ENCODE assay signal across 7 mouse cellular contexts in the genomic region with DNA sequence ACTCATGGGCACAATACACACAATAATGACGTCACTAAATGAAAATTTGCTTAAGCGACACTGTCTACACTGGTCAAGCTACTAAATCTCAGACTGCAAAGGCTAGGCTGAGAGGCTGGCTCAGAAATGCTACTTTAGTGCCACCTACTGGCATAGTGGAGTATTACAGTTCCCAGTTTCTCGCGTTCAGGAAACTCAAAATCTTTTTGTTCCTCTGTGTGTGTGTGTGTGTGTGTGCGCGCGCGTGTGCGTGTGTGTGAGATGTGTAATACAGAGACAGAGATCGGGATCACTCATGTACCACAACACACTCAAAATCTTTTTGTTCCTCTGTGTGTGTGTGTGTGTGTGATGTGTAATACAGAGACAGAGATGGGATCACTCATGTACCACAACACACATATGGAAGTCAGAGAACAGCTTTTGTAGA. TPM values are rescaled to one million over a fixed set of nuclear protein-coding genes. Genes with fewer than 3 reads are reported as not detected.
DNase-seq lines count a peak whose midpoint lies in the region; ATAC-seq and TF ChIP-seq lines count a peak whose summit lies in the region.

No protein-coding gene starts in this region.

- H3K4me2 ChIP-seq in embryonic facial prominence, embryonic 12.5 days (replicated peaks), result no peak overlapping the region

- no peak overlapping the region for H3K9ac ChIP-seq in embryonic facial prominence, embryonic 12.5 days

- peak; percentile 78 for DNase-seq in ES-CJ7 (ENCODE audit: low read depth, low spot score)
- peak; percentile 65 for DNase-seq in adrenal gland, postnatal 14 days
- DNase-seq in hindbrain, embryonic 10.5 days (ENCODE audit: low spot score), result peak; percentile 64
- DNase-seq in layer of hippocampus, adult 2 months (ENCODE audit: low spot score in 2 of 2), result peak; percentile 50 to 73
- peak; percentile 55 for DNase-seq in right cerebral cortex, postnatal 14 days

- H3K4me3 ChIP-seq in embryonic facial prominence, embryonic 12.5 days, result no peak overlapping the region
- no peak overlapping the region for H3K4me3 ChIP-seq in hindbrain, embryonic 10.5 days
- H3K4me3 ChIP-seq in layer of hippocampus, adult 2 months, result no peak overlapping the region

- no peak overlapping the region for H3K27ac ChIP-seq in embryonic facial prominence, embryonic 12.5 days
- no peak overlapping the region for H3K27ac ChIP-seq in hindbrain, embryonic 10.5 days
- no peak overlapping the region for H3K27ac ChIP-seq in layer of hippocampus, adult 2 months

- peaks cover 14% of the 10 kb centered on the region; the same call in 1 of the 2 replicates for H3K36me3 ChIP-seq in embryonic facial prominence, embryonic 12.5 days
- peaks cover 29% of the 10 kb centered on the region for H3K36me3 ChIP-seq in hindbrain, embryonic 10.5 days

- no peaks in the 10 kb centered on the region for H3K9me3 ChIP-seq in embryonic facial prominence, embryonic 12.5 days
- no peaks in the 10 kb centered on the region for H3K9me3 ChIP-seq in hindbrain, embryonic 10.5 days

- peak; percentile 89 for ATAC-seq in embryonic facial prominence, embryonic 12.5 days (ENCODE audit: insufficient number of reproducible peaks, insufficient read depth, low FRiP score, low TSS enrichment)
- ATAC-seq in megakaryocyte, adult 5-6 weeks (ENCODE audit: poor library complexity, severe bottlenecking), result peak; percentile 88

- no peaks in the 10 kb centered on the region for H3K27me3 ChIP-seq in embryonic facial prominence, embryonic 12.5 days
- H3K27me3 ChIP-seq in hindbrain, embryonic 10.5 days (ENCODE audit: insufficient read depth, poor library complexity, severe bottlenecking), result no peaks in the 10 kb centered on the region

- no peaks in the 10 kb centered on the region for H3K4me1 ChIP-seq in embryonic facial prominence, embryonic 12.5 days
- H3K4me1 ChIP-seq in hindbrain, embryonic 10.5 days (replicated peaks), result no peaks in the 10 kb centered on the region; the same call in 1 of the 2 replicates

- TF ChIP-seq CTCF in layer of hippocampus, adult 2 months (conservative IDR thresholded peaks at IDR 0.05), result peak; percentile 88

- 7% methylated on average over 10 of the region's 10 CpGs for WGBS in embryonic facial prominence, embryonic 12.5 days
- WGBS in hindbrain, embryonic 10.5 days, result 14% methylated on average over 10 of the region's 10 CpGs

RNA-seq across cellular contexts. Expression of a gene that starts 33.5 kb away (rescaled TPM):
- total RNA-seq in adrenal gland, postnatal 14 days (2021), result 48.8 and 49.5 TPM in 2 replicates
- 131 and 140 TPM in 2 replicates for polyA plus RNA-seq in embryonic facial prominence, embryonic 12.5 days (2016; fragmentation: Nextera tagmentation; extraction: Ambion mirVana)
- 136 and 142 TPM in 2 replicates for polyA plus RNA-seq in hindbrain, embryonic 10.5 days (2016; fragmentation: Nextera tagmentation; extraction: Ambion mirVana)
- 10 to 100 TPM; 43.8 to 46.5 TPM for total RNA-seq in layer of hippocampus, adult 2 months (2021)
- total RNA-seq in megakaryocyte, adult 5-6 weeks (2015), result 32.4 and 32.9 TPM in 2 replicates
- total RNA-seq in megakaryocyte, adult 5-6 weeks (2017), result 35.0 and 42.0 TPM in 2 replicates

RNA-seq across cellular contexts. Expression of a gene that starts 34.4 kb away (rescaled TPM):
- total RNA-seq in adrenal gland, postnatal 14 days (2021), result 1.3 and 1.4 TPM in 2 replicates
- polyA plus RNA-seq in embryonic facial prominence, embryonic 12.5 days (2016; fragmentation: Nextera tagmentation; extraction: Ambion mirVana), result 0.51 and 0.52 TPM in 2 replicates
- polyA plus RNA-seq in hindbrain, embryonic 10.5 days (2016; fragmentation: Nextera tagmentation; extraction: Ambion mirVana), result 0.07 and 0.20 TPM in 2 replicates
- total RNA-seq in layer of hippocampus, adult 2 months (2021), result 10 to 100 TPM in 1 of 2 experiments, 1 to 10 TPM in 1; 9.2 to 10.4 TPM
- not detected in 2 replicates for total RNA-seq in megakaryocyte, adult 5-6 weeks (2015)
- total RNA-seq in megakaryocyte, adult 5-6 weeks (2017), result not detected in 2 replicates
